Mouse (Mus musculus) forebrain, embryonic 10.5 days (tissue): ENCODE measurements around the gene Ada. TPM values are rescaled to one million over a fixed set of nuclear protein-coding genes. Genes with fewer than 3 reads are reported as not detected.

Experiments
- DNase-seq: peaks from one replicate; pipeline ENCODE4 v3.0.0-alpha.2; 2017; ENCODE audit warnings: low spot score; ENCODE audit errors: extremely low spot score
- H3K27ac ChIP-seq: fragments of 300-500 bp; sonication (generic); 2 replicates; pipeline ENCODE4 v1.5.1; 2016; ENCODE audit warnings: mild to moderate bottlenecking
- H3K27me3 ChIP-seq: fragments of 300-500 bp; sonication (generic); 2 replicates; pipeline ENCODE4 v1.6.1; 2016; ENCODE audit warnings: mild to moderate bottlenecking; ENCODE audit not compliant: poor library complexity, severe bottlenecking
- H3K36me3 ChIP-seq: fragments of 300-500 bp; sonication (generic); replicated peaks from 2 replicates; pipeline ENCODE4 v1.6.1; 2016; ENCODE audit warnings: mild to moderate bottlenecking, moderate library complexity
- H3K4me1 ChIP-seq: fragments of 300-500 bp; sonication (generic); 2 replicates; pipeline ENCODE4 v1.6.1; 2016
- H3K4me3 ChIP-seq: fragments of 300-500 bp; sonication (generic); 2 replicates; pipeline ENCODE4 v1.5.1; 2016; ENCODE audit warnings: mild to moderate bottlenecking, moderate library complexity
- H3K9me3 ChIP-seq: fragments of 300-500 bp; sonication (generic); 2 replicates; pipeline ENCODE4 v1.6.1; 2016; ENCODE audit warnings: mild to moderate bottlenecking, moderate library complexity
- WGBS: fragments of 180-500 bp; shearing (Covaris S2); methylation state at CpG from one replicate; pipeline ENCODE4 v1.1.7; 2016; 5-methylcytosine and 5-hydroxymethylcytosine counted together
- polyA plus RNA-seq: library from polyadenylated mRNA; unstranded; fragments of >200 nt; fragmentation: Nextera tagmentation; extraction: Ambion mirVana; gene quantifications from 2 replicates; pipeline ENCODE4 v1.2.1, GENCODE M21; 2016

The Ada gene
- polyA plus RNA-seq, 1 experiment from 2014 or later = 13.6 TPM

DNA sequence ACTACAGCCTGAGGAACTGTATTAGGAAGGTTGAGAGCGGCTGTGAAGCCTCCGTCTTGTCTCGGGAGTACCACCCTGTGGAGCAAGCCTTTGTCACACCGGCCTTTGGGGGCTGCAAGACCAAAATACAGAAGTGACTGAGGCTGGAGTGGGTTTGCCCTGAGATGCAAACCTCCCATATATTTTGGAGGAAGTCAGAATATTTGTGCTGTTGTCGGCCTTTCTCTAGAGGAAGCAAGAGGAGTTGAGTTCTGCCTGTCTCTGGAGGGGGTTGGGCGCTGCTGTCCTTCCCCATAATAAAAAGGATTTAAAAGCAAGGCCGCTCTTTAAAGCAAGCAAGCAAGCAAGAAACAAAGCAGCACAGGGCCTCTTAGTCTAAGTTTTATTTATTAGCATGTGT, 11.4 kb upstream of the Ada start:
- Histone ChIP-seq H3K27me3 (no peaks in the 10 kb centered on the region), H3K4me1 (no peaks in the 10 kb centered on the region; the same call in 1 of the 2 replicates), H3K4me3 (no peak overlapping the region), H3K9me3 (no peaks in the 10 kb centered on the region), H3K27ac (no peak overlapping the region), H3K36me3 (no peaks in the 10 kb centered on the region)
- no peak for DNase-seq
- 90% methylated on average over 7 of the region's 7 CpGs for WGBS

GRCm38 (mm10) chr2:163760589-163760988, 10.6 kb upstream of the Ada start:
- H3K4me3 ChIP-seq = no peak overlapping the region
- 88% methylated on average over 6 of the region's 6 CpGs for WGBS

DNA sequence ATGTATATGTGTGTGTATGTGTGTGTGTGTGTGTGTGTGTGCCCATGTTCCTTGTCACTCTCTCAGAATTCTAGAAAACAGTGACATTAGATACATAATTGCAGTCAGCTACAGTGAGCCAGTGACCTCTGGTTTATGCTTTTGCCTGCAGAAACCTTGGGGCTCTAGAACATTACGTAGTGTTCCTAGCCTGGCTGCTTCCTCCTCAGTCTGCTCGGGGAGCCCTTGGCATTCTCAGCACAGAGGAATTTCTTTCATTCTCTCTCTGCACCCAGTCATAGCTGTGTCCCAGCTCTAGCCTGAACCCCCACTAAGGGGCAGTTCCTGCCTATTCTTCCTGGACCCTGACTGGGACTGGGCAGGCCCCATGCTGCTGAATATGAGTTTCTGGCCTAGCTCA, 8.1 kb upstream of the Ada start:
- 77% methylated on average over 2 of the region's 2 CpGs for WGBS
- Histone ChIP-seq H3K27ac (no peak overlapping the region), H3K27me3 (no peaks in the 10 kb centered on the region), H3K9me3 (no peaks in the 10 kb centered on the region), H3K4me3 (no peak overlapping the region), H3K4me1 (no peaks in the 10 kb centered on the region), H3K36me3 (no peaks in the 10 kb centered on the region)
- DNase-seq = no peak

More at GRCm38 (mm10) chr2:163760589-163760988, 10.6 kb upstream of the Ada start:
- Histone ChIP-seq H3K27ac (no peak overlapping the region), H3K4me1 (no peaks in the 10 kb centered on the region; the same call in 1 of the 2 replicates), H3K27me3 (no peaks in the 10 kb centered on the region), H3K36me3 (no peaks in the 10 kb centered on the region), H3K9me3 (no peaks in the 10 kb centered on the region)
- DNase-seq = no peak

DNA sequence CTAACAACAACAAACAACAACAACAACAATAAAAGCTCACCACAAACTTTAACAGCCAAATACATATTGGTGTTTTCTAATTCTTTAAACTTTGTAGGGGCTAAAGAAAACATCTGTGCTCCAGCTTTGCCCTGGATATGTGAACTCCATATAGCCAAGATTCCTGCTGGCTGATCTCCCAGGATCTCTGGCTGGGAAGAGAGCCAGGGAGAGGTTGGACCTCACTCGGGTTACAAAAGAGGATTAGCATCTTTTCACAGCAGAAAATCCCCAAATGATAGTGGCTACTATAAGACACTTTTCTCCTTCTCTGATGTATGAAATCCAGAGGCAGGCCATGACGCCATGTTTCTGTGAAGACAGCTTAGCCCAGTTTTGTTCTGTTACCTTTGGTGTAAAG, 6.7 kb upstream of the Ada start:
- Histone ChIP-seq H3K27me3 (peaks cover 12% of the 10 kb centered on the region), H3K4me1 (no peaks in the 10 kb centered on the region), H3K36me3 (no peaks in the 10 kb centered on the region), H3K4me3 (no peak overlapping the region), H3K27ac (no peak overlapping the region), H3K9me3 (no peaks in the 10 kb centered on the region)
- WGBS = 31% methylated on average over 2 of the region's 2 CpGs
- DNase-seq = no peak

DNA sequence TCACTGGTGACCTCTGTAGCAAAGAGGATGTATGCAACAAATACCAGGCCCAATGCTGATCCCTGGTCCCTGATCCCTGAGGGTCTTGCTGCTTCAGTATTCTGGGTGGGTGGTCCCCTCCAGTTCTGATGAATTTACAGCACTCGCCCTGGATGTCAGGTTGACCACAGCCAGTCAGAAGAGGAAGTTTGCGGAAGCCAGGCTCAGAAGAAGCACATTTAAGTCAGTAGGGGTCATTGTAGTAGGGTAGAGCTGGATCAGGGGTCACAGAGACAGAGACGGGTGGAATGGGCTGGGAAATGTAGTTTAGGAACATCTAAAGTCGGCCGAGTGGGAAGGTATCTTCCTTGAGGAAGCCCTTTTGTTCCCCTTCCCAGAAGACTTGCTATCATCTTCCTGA, 4.2 kb upstream of the Ada start:
- Histone ChIP-seq H3K4me3 (no peak overlapping the region), H3K4me1 (peaks cover 14% of the 10 kb centered on the region), H3K27me3 (peaks cover 28% of the 10 kb centered on the region), H3K27ac (no peak overlapping the region), H3K9me3 (no peaks in the 10 kb centered on the region), H3K36me3 (no peaks in the 10 kb centered on the region)
- 83% methylated on average over 5 of the region's 5 CpGs for WGBS
- DNase-seq = no peak

- Histone ChIP-seq H3K27ac (no peak overlapping the region), H3K27me3 (peaks cover 25% of the 10 kb centered on the region), H3K36me3 (no peaks in the 10 kb centered on the region), H3K4me3 (no peak overlapping the region), H3K9me3 (no peaks in the 10 kb centered on the region), H3K4me1 (peaks cover 27% of the 10 kb centered on the region)
- WGBS = 85% methylated on average over 10 of the region's 10 CpGs
- DNase-seq = no peak
Observed at GRCm38 (mm10) chr2:163744801-163745570, 5.1 kb downstream of the Ada start.

- H3K36me3 ChIP-seq = no peaks in the 10 kb centered on the region
- H3K4me3 ChIP-seq = no peak overlapping the region
- H3K27me3 ChIP-seq = peaks cover 12% of the 10 kb centered on the region
- no peak for DNase-seq
- peaks cover 12% of the 10 kb centered on the region for H3K4me1 ChIP-seq
- no peak overlapping the region for H3K27ac ChIP-seq
- 71% methylated on average over 6 of the region's 6 CpGs for WGBS
- H3K9me3 ChIP-seq = no peaks in the 10 kb centered on the region
Observed at GRCm38 (mm10) chr2:163743357-163743756, 6.7 kb downstream of the Ada start.

DNA sequence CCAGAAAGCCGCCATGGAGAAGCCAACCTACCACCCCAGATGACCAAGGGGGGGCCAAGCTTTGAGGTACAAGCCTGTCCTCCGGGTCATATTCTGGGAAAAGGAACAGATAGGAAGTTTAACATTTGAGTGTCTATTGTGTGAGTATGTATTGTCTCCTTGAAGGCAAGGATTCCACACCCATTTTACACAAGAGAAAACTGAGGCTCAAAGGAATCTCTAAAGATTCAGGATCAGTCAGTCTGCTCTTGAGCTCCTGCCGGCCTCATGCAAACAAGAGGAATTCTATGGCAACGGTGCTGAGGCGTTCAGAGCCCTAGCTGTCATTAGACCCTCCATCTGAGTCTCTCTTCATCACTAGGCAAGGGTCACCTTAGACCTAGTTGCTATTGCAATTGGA, 7.4 kb downstream of the Ada start:
- Histone ChIP-seq H3K9me3 (no peaks in the 10 kb centered on the region), H3K27ac (no peak overlapping the region), H3K27me3 (peaks cover 5% of the 10 kb centered on the region; the same call in 1 of the 2 replicates), H3K4me1 (peaks cover 11% of the 10 kb centered on the region), H3K36me3 (0 out of 2 replicates have a peak, but pooled peaks cover under 1% of the 10 kb centered on the region), H3K4me3 (no peak overlapping the region)
- 83% methylated on average over 5 of the region's 5 CpGs for WGBS
- no peak for DNase-seq

DNA sequence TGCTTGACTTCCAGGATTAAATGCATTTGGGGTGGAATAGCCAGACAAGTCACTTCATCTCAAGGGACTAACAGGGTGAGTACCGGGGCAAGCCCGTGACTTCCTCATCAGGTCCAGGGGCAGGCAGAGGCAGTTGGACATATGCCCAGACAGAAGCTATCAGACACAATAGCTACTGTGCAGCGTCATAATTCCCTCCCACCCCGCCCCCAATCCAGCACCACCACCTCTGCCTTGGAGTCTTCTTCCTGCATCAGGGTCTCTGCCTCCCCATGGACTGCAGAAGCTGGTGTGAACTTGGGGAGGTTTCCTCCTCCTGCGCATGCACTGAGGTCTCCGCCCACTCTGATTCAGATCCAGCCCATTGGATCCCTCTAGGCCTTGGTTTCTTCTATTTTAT, 14.1 kb downstream of the Ada start:
- Histone ChIP-seq H3K4me3 (no peak overlapping the region), H3K27ac (no peak overlapping the region), H3K4me1 (no peaks in the 10 kb centered on the region), H3K36me3 (peaks cover 48% of the 10 kb centered on the region), H3K9me3 (no peaks in the 10 kb centered on the region), H3K27me3 (no peaks in the 10 kb centered on the region)
- WGBS = 89% methylated on average over 6 of the region's 6 CpGs
- no peak for DNase-seq

GRCm38 (mm10) chr2:163735163-163735562, 14.9 kb downstream of the Ada start:
- Histone ChIP-seq H3K27ac (no peak overlapping the region), H3K27me3 (no peaks in the 10 kb centered on the region), H3K4me1 (no peaks in the 10 kb centered on the region), H3K36me3 (peaks cover 56% of the 10 kb centered on the region), H3K4me3 (no peak overlapping the region), H3K9me3 (no peaks in the 10 kb centered on the region)
- DNase-seq = no peak
- WGBS = 96% methylated on average over 9 of the region's 9 CpGs

DNA sequence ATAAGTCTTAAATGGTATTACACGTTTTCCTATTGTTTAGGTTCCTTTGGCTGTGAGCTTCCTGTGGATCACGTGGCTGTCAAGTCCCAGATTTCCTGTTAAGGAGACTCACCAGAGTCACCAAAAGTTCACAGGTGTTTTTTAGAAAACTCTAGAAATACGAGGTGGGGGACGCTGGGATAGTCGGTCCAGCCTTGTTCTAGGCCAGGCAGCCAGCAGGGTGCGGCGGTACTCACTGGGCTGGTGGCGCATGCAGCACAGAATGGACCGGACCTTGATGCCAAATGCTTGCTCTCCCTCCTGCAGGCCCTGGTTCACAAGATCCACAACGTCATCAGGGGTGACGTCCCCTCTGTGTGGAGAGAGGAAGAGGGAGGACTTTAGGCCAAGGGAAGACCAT, 18.0 kb downstream of the Ada start:
- DNase-seq = no peak
- H3K27ac ChIP-seq = no peak overlapping the region
- H3K36me3 ChIP-seq = peaks cover 78% of the 10 kb centered on the region
- H3K9me3 ChIP-seq = no peaks in the 10 kb centered on the region
- no peaks in the 10 kb centered on the region for H3K4me1 ChIP-seq
- 92% methylated on average over 11 of the region's 11 CpGs for WGBS
- no peaks in the 10 kb centered on the region for H3K27me3 ChIP-seq
- no peak overlapping the region for H3K4me3 ChIP-seq

- H3K27ac ChIP-seq = no peak overlapping the region
- H3K4me1 ChIP-seq = no peaks in the 10 kb centered on the region
- H3K4me3 ChIP-seq = no peak overlapping the region
- peaks cover 94% of the 10 kb centered on the region for H3K36me3 ChIP-seq
- no peak for DNase-seq
- H3K27me3 ChIP-seq = no peaks in the 10 kb centered on the region
- 97% methylated on average over 4 of the region's 4 CpGs for WGBS
- H3K9me3 ChIP-seq = no peaks in the 10 kb centered on the region
Observed at GRCm38 (mm10) chr2:163728300-163728699, 21.7 kb downstream of the Ada start.

DNA sequence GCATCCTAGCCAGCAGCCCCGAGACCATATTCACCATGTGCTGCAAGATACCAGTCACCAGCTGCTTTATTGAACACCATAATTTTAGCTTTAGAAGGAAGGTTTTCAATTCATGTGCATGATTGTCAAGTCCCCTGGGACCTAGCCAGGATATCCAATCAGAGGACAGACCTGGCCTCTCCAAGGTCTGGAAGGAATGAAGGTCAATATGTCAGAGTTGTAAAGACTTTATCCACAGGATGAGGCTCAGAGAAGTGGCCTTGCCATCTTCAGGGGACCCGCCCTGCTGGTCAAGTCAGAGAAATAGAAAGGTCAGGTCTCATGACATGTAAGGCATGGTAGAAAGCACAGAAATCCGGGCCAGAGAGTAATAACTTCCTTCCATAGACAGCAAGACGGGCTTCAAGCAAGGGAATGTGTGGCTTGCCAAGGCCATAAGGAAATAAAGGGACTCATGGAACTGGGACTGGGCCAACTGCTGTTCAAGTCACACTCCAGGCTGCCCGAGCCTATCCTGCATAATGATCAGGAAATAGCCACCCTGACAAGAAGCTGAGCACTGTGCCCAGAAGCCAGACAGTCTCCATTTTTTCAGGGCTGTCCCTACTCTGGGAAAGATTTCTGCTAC, 23.2 kb downstream of the Ada start:
- Histone ChIP-seq H3K4me1 (no peaks in the 10 kb centered on the region), H3K27ac (no peak overlapping the region), H3K4me3 (no peak overlapping the region), H3K36me3 (peaks cover 94% of the 10 kb centered on the region), H3K27me3 (no peaks in the 10 kb centered on the region), H3K9me3 (no peaks in the 10 kb centered on the region)
- DNase-seq = no peak
- 88% methylated on average over 5 of the region's 5 CpGs for WGBS
